Mouse (Mus musculus) T-cell, adult 2 months (primary cell): ENCODE measurements around the gene Vapb.

Experiments used
- DNase-seq: peaks from one replicate; pipeline ENCODE4 v3.0.0; 2022; ENCODE audit warnings: low spot score

Gene Vapb

DNA sequence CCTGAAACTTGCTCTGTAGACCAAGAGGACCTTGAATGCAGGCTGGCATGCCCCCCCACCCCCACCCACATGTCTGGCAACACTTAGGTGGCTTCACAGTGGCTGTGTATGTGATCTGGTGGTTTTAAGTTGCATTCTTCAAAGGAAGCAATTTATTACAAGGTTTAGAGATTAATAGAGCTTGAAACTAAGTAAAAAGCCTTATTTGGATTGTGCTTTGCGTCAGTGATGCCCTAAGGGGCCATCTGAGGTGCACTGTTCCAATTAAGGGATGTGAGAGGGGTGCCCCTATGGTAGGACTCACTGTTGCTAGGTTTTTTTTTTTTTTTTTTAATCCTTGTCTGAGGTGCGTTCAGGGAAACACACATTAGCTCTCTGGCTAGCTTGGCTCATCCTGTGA, 2.9 kb upstream of the Vapb start:
- no peak for DNase-seq

DNA sequence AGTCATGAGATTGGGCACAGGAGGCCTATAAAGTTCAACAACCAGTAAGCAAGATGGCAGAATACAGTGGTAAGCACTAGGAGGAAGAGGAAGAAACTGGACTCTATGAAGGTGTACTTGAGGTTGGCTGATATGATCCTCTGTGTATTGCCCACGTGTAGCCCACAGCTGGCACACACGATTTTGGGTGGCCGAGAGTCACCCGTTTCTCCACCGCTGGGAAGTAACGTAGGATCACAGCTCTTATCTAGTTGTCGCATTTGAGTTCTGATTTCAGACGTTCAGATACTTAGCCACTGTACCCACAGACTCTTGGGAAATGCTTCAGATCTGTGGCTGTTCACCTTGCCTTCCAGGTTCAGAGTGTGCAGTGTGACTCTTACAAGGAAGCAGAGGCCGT, 921 bp downstream of the Vapb start:
- no peak for DNase-seq

DNA sequence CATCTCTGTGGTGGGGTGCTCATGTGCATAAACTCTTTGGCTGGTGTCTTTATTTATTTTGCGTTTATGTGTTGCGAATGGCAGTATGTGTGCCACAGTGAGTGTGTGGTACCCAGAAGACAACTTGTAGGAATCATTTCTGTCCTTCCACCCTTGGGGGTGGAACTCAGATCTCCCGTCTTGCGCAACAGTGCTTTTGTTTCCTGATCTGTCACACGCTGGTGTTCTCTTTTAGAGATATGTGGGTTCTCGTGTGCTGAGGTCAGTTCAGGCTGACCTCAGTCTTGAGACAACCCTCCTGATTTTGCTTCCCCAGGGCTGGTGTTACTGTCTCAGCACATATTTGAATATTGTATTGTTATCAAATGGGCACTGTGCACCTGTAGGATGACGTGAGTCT, 1.8 kb downstream of the Vapb start:
- DNase-seq, result no peak

DNA sequence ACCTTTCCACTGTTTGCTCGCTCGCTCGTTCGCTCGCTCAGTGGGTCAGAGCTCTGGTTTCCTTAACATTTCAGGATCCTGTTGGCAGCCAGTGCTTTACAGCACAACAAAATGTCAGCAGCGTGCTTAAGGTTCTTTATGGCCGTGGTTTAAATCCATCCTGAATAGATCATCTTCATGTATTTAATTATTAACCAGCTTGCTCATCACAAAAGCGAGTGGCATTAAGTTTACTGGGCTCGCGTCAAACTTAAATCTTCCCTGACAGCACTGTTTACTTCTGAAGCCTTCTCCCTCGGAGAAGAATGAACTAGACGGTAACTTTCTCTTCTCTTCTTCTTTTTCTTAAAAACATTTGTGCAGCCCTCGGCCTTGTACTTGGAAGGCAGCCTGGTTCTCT, 4.8 kb downstream of the Vapb start:
- DNase-seq, result no peak

DNA sequence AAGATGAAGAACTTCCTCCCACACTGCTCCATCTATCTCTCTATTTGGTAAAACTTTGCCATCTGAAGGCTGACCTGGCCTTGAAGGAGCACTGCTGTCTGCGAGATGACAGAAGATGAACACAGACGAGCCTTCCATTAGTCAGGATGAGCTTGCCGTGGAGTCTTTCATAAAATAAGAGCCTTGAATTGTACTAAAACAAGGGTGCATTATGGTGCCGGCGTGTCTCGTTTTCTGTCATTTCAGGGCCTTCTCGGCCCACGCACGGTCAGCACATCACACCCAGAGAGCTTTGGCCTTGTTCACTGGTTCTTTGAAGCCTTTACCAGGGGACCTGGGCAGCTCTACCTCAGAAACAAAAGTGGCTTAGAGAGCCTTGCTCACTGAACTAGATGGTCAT, 5.4 kb downstream of the Vapb start:
- no peak for DNase-seq

DNA sequence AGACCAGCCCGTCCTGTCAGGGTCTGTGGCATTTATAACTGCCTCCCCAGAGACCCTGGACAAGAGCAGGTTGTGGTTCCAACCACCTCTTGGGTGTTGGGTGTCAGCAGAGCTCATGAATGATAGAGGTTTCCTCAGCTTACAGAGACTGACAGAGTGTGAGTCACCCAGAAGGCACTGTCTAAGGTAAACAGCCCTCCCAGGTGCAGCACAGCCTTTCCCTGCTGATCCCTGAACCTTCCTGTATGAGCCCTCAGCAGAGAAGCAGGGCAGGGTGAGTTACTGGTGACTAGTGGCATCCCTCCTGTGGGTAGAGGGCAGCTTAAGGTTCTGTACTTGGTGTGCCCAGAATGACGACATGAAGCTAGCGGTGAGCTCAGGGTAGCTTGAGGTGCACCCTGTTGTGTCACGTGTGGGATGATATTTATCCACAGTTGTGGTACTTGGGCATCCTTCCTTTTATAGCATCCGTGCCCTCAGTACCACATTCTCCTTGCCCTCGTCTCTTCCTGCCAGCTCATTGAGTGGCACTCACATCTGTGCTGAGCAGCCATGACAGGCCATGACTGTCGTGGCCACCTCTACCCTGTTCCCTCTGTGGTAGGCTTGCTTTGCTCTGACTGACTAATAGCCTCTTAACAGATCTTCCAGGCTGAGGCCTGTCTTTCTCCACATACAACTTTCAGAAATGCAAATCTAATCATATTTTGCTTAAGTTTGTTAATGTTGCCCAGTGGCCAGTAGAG, 6.9 kb downstream of the Vapb start:
- DNase-seq, result peak; percentile 8

DNA sequence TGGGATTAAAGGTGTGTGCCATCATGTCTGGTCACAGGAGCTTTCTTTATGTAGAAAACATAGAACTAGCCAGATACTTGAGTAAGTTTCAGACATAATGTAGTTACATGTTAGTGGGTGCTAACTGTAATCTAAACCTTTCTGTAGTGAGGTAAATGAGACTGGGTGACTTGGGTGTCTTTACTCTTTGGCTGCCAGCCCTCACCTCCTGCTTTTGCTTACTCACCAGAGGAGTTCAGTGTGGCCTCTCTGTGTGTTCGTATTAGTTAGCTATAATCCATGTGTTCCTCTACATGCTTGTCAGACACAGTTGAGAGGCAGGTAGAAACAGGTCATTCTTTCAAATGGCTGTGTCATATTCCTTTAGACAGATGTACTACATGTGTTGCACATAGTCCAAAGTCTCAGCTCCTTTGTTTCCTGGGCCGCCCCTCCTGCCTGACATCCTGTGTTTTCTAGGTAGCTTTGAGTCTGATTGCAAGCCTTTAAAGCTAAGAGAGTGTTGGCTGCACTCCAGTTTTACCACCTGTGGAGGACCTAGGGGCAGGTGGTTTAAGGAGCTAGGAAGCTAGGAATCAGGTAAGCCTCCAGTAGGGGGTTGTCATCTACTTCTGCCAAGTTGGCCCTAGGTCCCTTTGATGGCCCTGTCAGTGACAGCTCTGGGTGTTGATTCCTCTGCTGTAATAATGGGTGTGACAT, 11.8 kb downstream of the Vapb start:
- peak; percentile 8 for DNase-seq

DNA sequence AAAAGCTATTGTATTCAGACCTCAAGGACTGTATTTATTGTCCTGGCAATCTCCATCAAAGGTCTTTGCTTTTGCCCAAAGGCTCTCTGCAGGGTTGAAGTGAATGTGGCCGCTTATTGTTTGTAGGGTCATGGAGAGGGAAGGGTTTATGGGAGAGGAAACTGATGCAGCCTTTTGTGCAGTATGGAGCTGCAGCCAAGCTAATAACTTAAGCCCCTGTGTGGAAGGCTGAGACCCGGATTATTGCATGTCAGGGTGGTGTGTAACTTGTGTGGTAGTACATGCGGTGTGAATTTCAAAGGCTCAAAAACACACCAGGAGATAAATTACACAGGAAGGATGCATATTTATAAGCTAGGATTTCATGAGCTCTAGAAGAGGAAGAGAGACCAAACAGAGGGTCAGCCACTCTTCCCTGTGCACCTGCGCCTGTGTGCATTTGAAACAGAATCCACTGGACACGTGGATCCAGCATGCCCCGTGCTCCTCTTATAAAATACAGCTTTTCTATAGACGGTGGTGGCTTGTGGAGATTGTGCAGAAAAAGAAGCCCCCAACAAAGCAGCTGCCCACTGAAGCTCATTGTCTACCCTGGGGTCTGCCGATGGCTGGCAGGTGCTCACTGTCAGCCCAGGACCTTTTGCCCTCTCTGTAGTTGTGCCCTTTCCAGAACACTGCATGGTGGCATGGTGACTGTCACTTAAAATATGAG, 18.3 kb downstream of the Vapb start:
- no peak for DNase-seq

DNA sequence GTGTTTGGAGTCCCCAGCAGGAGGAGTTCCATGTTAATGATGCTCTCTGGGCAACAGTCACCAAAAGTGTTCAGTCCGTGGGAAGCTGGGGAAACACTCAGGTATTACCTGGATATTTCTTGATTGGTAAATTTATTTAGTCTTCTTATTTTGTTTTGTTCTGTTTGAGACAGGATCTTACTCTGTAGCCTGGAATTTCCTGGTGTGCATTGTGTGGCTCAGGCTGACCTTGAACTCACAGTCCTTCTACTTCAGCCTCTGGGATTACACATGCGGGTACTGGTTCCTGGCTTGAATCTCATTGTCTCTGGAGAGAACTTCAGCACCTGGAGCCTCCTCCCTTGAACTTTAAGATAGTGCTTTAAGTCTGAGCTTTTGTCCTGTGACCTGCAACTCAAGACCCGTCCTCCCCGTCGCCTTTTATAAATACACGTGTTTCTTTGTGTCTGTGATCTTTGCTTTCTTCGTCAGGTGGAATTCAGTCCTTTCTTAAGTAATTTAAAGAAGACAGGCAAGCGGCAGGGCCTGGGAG, 20.4 kb downstream of the Vapb start:
- no peak for DNase-seq

DNA sequence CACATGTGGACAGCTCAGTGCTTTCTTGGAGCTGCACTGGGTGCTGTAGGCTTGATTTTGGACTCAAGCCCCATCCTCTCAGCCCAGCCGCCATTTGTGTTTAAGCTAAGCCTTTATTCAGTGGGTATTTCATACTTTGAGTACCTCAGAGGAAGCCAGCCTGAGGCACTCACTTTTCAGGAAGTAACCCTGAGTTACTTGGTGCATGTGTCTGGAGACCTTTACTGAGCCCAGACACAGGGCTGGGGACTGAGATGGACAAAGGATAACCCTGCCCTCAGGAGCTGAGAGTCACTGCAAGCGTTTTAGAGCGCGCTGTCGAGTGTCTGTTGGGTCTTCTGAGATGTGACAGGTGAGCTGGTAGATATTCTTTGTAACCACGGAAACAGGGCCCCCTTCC, 23.3 kb downstream of the Vapb start:
- DNase-seq, result no peak

DNA sequence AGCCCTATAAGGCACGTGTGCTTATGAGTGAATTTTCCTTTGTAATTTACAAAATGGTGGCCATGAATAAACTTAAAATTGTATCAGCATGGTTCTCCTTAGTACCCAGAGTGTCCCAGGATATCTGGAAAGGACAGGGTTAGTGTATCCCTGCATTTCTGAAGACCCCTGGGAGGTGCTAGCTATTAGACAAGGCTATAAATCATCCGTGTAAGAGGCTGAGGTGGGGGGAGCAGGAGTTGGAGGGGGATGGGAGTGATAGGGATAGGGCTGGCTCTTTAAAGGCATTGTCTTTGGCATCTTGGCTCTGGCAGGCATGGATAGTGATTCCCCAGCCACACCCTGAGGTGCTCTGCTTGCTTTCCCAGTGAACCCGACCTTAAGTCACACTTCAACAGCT, 27.3 kb downstream of the Vapb start:
- no peak for DNase-seq

DNA sequence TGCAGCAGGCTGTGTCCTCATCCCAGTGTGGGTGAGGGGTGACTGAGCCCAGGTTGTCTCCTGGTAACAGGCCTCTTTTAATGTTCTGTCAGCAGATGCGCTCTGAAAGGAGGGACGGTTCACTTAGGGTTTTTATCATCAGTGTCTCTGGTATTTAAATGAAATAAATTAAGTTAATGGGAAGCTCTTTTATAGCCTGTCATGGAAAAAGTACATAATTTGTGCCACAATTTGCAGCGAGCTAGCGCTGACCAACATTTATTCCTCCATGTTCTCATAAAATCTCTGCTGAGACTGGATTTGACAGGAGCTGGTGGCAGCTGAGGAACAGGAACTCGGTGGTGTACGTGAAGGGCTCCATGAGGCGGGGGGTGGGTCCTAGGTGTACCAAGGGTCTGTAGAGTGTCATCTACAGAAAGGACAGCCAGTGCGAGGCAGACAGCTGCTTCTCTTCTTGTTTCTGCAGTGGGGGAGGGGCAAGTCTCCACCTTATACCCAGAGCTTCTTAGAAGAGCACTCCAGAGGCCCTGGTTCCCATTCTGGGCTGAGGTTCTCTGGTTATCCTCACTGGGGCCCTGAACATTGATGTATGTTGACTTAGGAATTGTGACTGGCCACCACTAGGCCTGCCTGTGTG, 30.8 kb downstream of the Vapb start:
- DNase-seq, result no peak

DNA sequence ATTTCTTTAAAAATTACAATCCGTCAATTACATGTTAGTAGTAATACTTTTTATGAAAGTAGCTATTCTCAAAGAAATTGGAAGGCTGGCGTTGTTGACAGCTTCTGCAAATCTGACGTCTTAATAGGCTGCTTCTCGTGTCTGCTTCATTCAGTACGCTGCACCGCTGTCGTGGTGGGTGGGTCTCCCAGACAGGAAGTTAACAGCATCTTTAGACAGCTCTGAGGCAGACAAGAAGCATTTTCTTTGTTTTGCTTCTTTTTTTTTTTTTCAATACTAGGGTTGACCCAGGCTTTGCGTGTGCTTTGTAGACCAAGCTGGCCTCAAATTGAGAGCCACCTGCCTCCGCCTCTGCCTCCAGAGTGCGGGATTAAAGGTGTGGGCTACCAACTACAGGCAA, 31.9 kb downstream of the Vapb start:
- peak; percentile 62 for DNase-seq

DNA sequence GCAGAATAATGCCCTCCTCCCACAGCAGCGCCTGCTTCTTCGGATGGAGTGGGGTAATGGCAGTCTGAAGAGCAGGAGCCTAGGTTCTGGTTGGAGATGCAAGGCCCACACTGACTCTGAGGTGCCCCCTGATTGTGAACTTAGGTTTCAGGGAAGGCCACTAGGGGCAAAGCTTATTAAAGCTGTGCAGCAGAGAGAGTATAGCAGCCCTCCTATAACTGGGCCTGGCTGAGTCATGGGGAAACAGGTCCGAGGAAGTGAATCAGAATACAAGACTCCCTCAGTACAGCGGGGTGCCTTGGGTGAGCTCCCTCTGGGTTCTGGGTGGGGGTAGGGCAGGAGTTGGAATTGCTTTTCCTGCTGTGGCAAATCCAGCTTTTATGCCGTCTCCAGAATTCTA, 33.3 kb downstream of the Vapb start:
- no peak for DNase-seq

DNA sequence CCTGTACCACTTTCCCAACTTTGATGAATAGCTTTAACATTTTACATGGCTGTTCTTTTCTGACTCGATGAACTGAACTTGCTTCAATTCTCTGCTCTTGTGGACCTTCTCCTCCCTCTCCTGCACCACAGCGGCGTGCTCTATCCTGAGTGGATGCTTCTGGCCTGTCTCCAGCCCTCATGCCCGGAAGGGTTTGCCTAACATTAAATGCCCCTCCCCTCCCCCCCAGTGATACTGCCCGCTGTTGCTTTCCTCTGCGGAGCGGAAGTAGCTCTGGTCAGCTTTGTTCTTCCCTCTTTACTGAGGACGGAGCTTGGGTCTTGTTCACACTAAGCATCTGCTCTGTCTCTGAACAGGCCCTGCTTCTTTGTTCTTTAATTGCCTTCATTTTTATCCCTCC, 34.4 kb downstream of the Vapb start:
- DNase-seq, result no peak

DNA sequence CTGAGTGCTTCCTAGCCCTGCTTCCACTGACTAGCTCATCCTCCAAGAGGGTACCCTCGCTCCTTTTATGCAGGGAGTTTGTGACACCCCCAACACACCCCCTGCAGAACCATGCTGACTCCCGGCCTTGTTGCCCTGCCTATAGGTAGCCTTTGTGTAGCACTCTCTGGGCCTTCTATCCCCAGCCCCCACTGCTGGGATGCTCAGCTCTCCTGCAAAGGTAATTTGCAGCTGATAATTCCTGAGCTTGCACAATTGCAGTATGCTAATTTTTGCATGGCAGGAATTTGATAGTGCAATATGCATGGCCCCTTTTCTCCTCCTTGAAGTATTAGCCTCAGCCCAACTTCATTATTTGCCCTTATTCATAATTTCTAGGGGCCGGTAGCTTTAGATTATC, 38.2 kb downstream of the Vapb start:
- DNase-seq, result no peak

DNA sequence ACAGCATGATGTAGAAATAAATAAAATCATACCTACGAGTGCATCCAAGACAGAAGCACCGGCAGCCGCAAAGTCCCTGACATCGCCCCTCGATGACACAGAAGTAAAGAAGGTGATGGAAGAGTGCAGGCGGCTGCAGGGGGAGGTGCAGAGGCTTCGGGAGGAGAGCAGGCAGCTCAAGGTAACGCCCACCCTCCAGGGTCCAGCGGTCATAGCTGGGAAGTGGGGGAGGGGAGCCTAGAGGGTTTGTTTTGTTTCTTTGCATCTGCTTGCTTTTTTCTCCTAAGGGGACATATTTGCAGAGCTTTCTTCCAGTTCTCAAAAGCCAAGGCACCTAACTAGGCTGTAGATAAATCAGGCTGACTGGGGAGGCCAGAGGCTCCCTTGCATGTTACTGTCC, 38.8 kb downstream of the Vapb start:
- DNase-seq, result no peak

DNA sequence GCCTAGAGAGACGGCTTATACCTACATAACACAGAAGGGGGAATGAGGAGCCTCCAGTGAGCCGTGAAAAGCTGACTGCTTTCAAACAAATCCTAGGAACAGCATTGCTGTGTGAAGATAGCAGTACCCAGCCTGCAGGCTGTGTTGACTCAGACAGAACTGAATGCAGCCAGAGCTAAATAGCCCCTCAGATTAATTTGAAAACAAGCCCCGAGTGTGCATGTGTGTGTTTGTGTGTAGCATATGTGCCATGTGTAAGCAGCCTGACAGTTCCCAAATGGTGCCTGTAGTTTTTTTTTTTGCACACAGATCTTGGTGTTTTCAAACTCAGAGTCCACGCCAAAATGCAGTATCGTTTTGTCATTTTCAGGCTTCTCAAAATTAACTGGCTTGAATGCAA, 43.6 kb downstream of the Vapb start:
- DNase-seq, result no peak

DNA sequence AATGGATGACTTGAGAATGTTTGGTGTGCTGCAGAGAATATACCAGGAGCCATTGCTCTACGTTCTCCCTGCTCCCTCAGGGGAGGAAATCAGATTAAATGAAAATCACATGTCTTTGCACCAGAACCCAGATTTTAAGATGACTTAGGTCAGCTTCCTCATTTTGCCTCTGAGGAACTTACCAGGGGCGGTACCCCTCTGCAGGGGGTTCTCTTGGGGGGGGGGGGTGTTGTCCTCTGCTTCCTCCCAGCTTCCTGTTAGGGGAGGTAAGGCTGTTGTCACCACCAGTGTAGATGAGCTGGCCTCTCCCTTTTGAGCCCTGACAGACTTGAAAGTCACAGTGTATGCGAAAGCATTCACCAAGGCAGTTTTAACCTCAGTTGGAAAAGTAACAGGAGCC, 47.1 kb downstream of the Vapb start:
- DNase-seq, result no peak

DNA sequence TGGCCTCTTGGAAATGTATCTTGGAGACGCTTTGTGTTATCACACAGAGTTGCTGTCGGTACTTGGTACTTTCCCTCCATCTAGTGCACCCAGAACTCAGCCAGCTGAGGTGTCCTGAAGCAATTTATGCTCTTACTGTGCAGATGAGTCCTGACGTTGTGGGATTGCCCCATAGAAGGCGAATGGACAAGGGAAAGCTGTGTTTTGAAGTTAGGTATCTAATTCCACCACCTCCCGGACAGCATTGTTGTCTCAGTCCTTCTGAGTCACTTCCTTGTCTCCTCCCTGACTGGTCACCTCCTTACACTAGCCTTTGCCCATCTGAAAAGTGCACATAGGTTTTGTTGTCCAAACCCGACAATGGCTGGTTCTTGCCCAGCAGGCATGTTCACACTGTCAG, 47.6 kb downstream of the Vapb start:
- DNase-seq, result no peak

DNA sequence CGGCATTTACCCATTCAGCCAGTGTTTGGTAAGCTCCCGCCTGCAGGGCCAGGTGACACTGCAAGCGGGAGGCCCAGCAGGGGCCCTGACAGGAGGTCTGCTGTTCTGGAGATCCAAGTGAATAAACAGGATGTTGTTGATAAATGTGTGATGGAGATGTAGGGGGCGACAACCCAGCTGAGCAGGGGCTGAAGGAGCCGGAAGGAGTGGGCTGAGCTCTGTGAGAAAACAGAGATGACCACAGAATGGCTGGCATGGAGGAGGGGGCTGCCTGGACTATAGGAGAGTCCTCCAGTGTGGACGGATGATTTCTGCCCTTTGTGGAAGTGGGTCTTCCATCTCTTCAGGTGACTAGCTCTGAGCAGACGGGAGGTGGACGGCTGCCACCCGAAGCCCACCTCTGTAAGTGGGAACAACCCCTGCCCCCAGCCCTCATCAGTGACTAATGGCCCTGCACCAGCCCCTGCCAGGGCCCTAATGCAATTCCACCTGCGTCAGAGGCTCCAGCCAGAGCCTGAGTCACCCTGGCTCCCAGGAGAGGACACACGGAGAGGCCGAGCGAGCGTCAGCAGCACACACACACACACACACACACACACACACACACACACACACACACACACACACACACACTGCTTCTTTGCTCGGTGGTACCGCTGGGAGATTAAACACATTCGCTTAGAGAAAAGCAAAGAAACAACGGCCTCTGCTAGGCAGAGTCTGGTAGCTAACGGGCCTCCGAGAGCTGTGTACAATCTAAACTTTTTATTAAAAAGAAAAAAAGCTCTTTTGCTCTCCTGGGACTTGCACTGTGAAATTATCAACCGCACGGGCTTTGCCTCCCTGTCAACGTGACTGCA, 52.9 kb downstream of the Vapb start:
- DNase-seq, result no peak
